Mouse (Mus musculus) liver, embryonic 11.5 days (tissue): ENCODE data around the gene Ldb2. TPM values are rescaled to one million over a fixed set of nuclear protein-coding genes. Genes with fewer than 3 reads are reported as not detected.

Experiments
- ATAC-seq: fragments of 200-750 bp; cut with Nextera tagmentation; replicated peaks from 2 replicates; pipeline ENCODE4 v1.8.0; 2017; ENCODE audit warnings: moderate number of reproducible peaks, mild to moderate bottlenecking, moderate TSS enrichment, moderate library complexity; ENCODE audit not compliant: low FRiP score
- DNase-seq: peaks from one replicate; pipeline ENCODE4 v3.0.0-alpha.2; 2017; ENCODE audit warnings: low spot score
- H3K27ac ChIP-seq: fragments of 300-500 bp; sonication (generic); 2 replicates; pipeline ENCODE4 v1.5.1; 2014; ENCODE audit warnings: mild to moderate bottlenecking, low read depth, low read length, control low read depth
- H3K27me3 ChIP-seq: fragments of 300-500 bp; sonication (generic); replicated peaks from 2 replicates; pipeline ENCODE4 v1.6.1; 2014; ENCODE audit warnings: low read length, mixed read lengths; ENCODE audit not compliant: control insufficient read depth, insufficient read depth
- H3K36me3 ChIP-seq: fragments of 300-500 bp; sonication (generic); 2 replicates; pipeline ENCODE4 v1.6.1; 2014; ENCODE audit warnings: mild to moderate bottlenecking, low read length, moderate library complexity, mixed read lengths; ENCODE audit not compliant: control insufficient read depth, insufficient read depth
- H3K4me1 ChIP-seq: fragments of 300-500 bp; sonication (generic); replicated peaks from 2 replicates; pipeline ENCODE4 v1.6.1; 2014; ENCODE audit warnings: low read length, mixed read lengths; ENCODE audit not compliant: control insufficient read depth, insufficient read depth
- H3K4me2 ChIP-seq: fragments of 300-500 bp; sonication (generic); 2 replicates; pipeline ENCODE4 v1.6.1; 2014; ENCODE audit warnings: mild to moderate bottlenecking, control low read depth, moderate library complexity
- H3K4me3 ChIP-seq: fragments of 300-500 bp; sonication (generic); 2 replicates; pipeline ENCODE4 v1.5.1; 2014; ENCODE audit warnings: low read depth, low read length, control low read depth
- H3K9ac ChIP-seq: fragments of 300-500 bp; sonication (generic); 2 replicates; pipeline ENCODE4 v1.6.1; 2014; ENCODE audit warnings: low read depth, low read length, control low read depth
- H3K9me3 ChIP-seq: fragments of 300-500 bp; sonication (generic); 2 replicates; pipeline ENCODE4 v1.6.1; 2016; ENCODE audit warnings: low read length, inconsistent platforms, mixed read lengths; ENCODE audit not compliant: control insufficient read depth
- WGBS: fragments of 180-500 bp; shearing (Covaris S2); extraction: QIAGEN DNeasy Blood & Tissue Kit; methylation state at CpG from one replicate; pipeline ENCODE4 v1.1.7; 2014; 5-methylcytosine and 5-hydroxymethylcytosine counted together
- polyA plus RNA-seq: library from polyadenylated mRNA; unstranded; fragments of >200 nt; fragmentation: Nextera tagmentation; extraction: Ambion mirVana; gene quantifications from 2 replicates; pipeline ENCODE4 v1.2.1, GENCODE M21; 2014

Ldb2 gene
- polyA plus RNA-seq, 1 experiment from 2014 or later: 12.6 TPM

GRCm38 (mm10) chr5:44646842-44647190 is 152.7 kb downstream of the Ldb2 start:
- ATAC-seq (no peak), DNase-seq (no peak)
- Histone ChIP-seq H3K27ac (no peak overlapping the region), H3K27me3 (no peaks in the 10 kb centered on the region), H3K9me3 (no peaks in the 10 kb centered on the region), H3K36me3 (no peaks in the 10 kb centered on the region), H3K9ac (no peak overlapping the region), H3K4me2 (no peak overlapping the region), H3K4me3 (no peak overlapping the region), H3K4me1 (no peaks in the 10 kb centered on the region)
- WGBS: 46% methylated on average over 2 of the region's 2 CpGs

- Histone ChIP-seq H3K27me3 (no peaks in the 10 kb centered on the region), H3K9me3 (no peaks in the 10 kb centered on the region), H3K4me2 (no peak overlapping the region), H3K9ac (no peak overlapping the region), H3K4me3 (no peak overlapping the region), H3K4me1 (no peaks in the 10 kb centered on the region), H3K27ac (no peak overlapping the region), H3K36me3 (no peaks in the 10 kb centered on the region)
- ATAC-seq (no peak), DNase-seq (no peak)
- whole genome bisulfite sequencing: 53% methylated on average over 4 of the region's 4 CpGs
Measured at GRCm38 (mm10) chr5:44645952-44646841, 153.3 kb downstream of the Ldb2 start.

- no peak overlapping the region for H3K27ac ChIP-seq
- no peak for DNase-seq
- H3K36me3 ChIP-seq: no peaks in the 10 kb centered on the region
- H3K4me1 ChIP-seq: no peaks in the 10 kb centered on the region
- H3K4me2 ChIP-seq: no peak overlapping the region
- no peaks in the 10 kb centered on the region for H3K27me3 ChIP-seq
- WGBS: 82% methylated on average over 3 of the region's 3 CpGs
- no peak overlapping the region for H3K4me3 ChIP-seq
- no peaks in the 10 kb centered on the region for H3K9me3 ChIP-seq
- H3K9ac ChIP-seq: no peak overlapping the region
- no peak for ATAC-seq
Measured at GRCm38 (mm10) chr5:44643079-44643478, 156.4 kb downstream of the Ldb2 start.

- no peak for ATAC-seq
- no peak for DNase-seq
- Histone ChIP-seq H3K27me3 (no peaks in the 10 kb centered on the region), H3K27ac (no peak overlapping the region), H3K4me3 (no peak overlapping the region), H3K4me2 (no peak overlapping the region), H3K4me1 (no peaks in the 10 kb centered on the region), H3K9me3 (no peaks in the 10 kb centered on the region), H3K36me3 (no peaks in the 10 kb centered on the region), H3K9ac (no peak overlapping the region)
- WGBS: 62% methylated on average over 4 of the region's 4 CpGs
Measured at GRCm38 (mm10) chr5:44641060-44641459, 158.4 kb downstream of the Ldb2 start.

- 91% methylated on average over 6 of the region's 6 CpGs for WGBS
- ATAC-seq: no peak
- Histone ChIP-seq H3K4me1 (no peaks in the 10 kb centered on the region), H3K27ac (no peak overlapping the region), H3K9me3 (no peaks in the 10 kb centered on the region), H3K27me3 (no peaks in the 10 kb centered on the region), H3K9ac (no peak overlapping the region), H3K36me3 (no peaks in the 10 kb centered on the region), H3K4me3 (no peak overlapping the region), H3K4me2 (no peak overlapping the region)
- no peak for DNase-seq
Measured at GRCm38 (mm10) chr5:44635546-44635945, 163.9 kb downstream of the Ldb2 start.

- H3K4me1 ChIP-seq: no peaks in the 10 kb centered on the region
- WGBS: 81% methylated on average over 3 of the region's 3 CpGs
Measured at GRCm38 (mm10) chr5:44629034-44629625, 170.3 kb downstream of the Ldb2 start.

GRCm38 (mm10) chr5:44627487-44627886 is 172.0 kb downstream of the Ldb2 start:
- Histone ChIP-seq H3K36me3 (no peaks in the 10 kb centered on the region), H3K4me1 (no peaks in the 10 kb centered on the region), H3K9ac (no peak overlapping the region), H3K27me3 (no peaks in the 10 kb centered on the region), H3K4me2 (no peak overlapping the region), H3K4me3 (no peak overlapping the region), H3K9me3 (no peaks in the 10 kb centered on the region), H3K27ac (no peak overlapping the region)
- DNase-seq: no peak
- 88% methylated on average over 5 of the region's 5 CpGs for WGBS
- no peak for ATAC-seq

More at GRCm38 (mm10) chr5:44629034-44629625, 170.3 kb downstream of the Ldb2 start:
- DNase-seq: no peak
- H3K4me3 ChIP-seq: no peak overlapping the region
- no peaks in the 10 kb centered on the region for H3K9me3 ChIP-seq
- no peak overlapping the region for H3K9ac ChIP-seq
- no peaks in the 10 kb centered on the region for H3K36me3 ChIP-seq
- ATAC-seq: no peak
- H3K27ac ChIP-seq: no peak overlapping the region
- H3K27me3 ChIP-seq: no peaks in the 10 kb centered on the region
- no peak overlapping the region for H3K4me2 ChIP-seq

- Histone ChIP-seq H3K27ac (no peak overlapping the region), H3K4me1 (no peaks in the 10 kb centered on the region), H3K36me3 (no peaks in the 10 kb centered on the region), H3K9ac (no peak overlapping the region), H3K27me3 (no peaks in the 10 kb centered on the region), H3K9me3 (no peaks in the 10 kb centered on the region), H3K4me3 (no peak overlapping the region), H3K4me2 (no peak overlapping the region)
- WGBS: 78% methylated on average over 2 of the region's 2 CpGs
- ATAC-seq (no peak), DNase-seq (no peak)
Measured at GRCm38 (mm10) chr5:44626885-44627284, 172.6 kb downstream of the Ldb2 start.

GRCm38 (mm10) chr5:44626114-44626513 is 173.4 kb downstream of the Ldb2 start:
- H3K4me1 ChIP-seq: no peaks in the 10 kb centered on the region
- H3K4me2 ChIP-seq: no peak overlapping the region
- H3K4me3 ChIP-seq: no peak overlapping the region
- DNase-seq (no peak), ATAC-seq (no peak)
- WGBS: 74% methylated on average over 2 of the region's 2 CpGs
- H3K27me3 ChIP-seq: no peaks in the 10 kb centered on the region
- H3K27ac ChIP-seq: no peak overlapping the region
- no peaks in the 10 kb centered on the region for H3K36me3 ChIP-seq
- no peak overlapping the region for H3K9ac ChIP-seq
- H3K9me3 ChIP-seq: no peaks in the 10 kb centered on the region
